Mouse (Mus musculus): ENCODE measurements at regions not wholly inside any gene's neighbourhood (a gene's known extent, or its start where the extent isn't known, plus 50 kb on each side); places are given as distances from the start of the nearest gene placed in this dataset.

GRCm38 (mm10) chr1:186295201-186295600 is 178.1 kb upstream of the Lyplal1 start:
- DNase-seq = no peak

DNA sequence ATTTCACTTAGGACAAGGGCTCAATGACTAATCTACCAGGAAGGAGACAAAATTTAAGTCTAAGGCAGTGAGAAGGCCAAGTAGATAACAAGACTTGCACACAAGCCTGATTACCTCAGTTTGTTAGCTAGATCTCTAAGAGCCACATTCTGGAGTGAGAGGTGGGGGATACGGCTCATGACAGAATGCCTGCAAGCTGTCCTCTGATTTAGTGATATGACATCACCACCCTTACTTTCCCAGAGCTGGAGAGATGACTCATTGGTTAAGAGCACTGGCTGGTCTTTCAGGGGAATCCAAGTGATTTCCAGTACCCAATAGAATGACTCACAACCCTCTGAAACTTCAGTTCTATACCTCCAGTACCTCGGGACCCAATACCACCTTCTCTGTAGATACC is 177.5 kb upstream of the Lyplal1 start:
- DNase-seq = peak; percentile 36

DNA sequence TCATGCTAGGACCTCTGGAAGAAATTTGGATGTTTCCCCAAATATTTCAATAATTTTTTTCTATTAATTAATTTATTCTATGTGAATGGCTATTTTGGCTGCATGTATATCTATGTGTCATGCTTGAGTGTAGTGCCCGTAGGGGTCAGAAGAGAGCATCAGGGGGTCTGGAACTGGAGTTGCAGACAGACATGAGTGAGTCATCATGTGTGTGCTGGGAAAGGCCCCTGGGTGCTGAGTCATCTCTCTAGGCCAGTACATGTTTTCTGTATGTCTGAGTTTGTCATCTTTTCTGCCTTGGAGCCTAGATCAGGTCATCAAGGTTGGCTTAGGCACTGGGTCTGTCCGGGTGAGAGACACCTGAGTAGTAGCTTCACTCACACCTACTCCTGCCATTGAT is 172.0 kb upstream of the Lyplal1 start:
- DNase-seq = no peak

DNA sequence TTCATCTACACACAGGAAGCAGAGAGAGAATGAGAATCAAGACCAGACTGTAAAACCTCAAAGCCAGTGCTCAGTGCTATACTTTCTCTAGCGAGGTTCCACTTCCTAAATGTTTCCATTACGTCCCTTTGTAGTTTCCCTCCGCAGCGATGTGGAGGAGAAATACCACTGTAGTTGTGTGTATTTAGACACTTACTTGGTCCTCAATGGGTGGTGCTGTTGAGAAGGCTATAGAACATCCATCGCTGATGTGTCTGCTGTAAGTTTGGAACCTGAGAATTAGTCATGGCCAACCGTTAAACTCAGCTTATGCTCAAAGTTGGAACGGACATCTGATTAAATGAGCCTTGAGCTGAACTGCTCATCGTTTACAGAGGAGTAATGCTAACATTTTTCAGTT is 170.7 kb upstream of the Lyplal1 start:
- no peak for DNase-seq

GRCm38 (mm10) chr1:186286401-186286800 is 169.3 kb upstream of the Lyplal1 start:
- DNase-seq = no peak

DNA sequence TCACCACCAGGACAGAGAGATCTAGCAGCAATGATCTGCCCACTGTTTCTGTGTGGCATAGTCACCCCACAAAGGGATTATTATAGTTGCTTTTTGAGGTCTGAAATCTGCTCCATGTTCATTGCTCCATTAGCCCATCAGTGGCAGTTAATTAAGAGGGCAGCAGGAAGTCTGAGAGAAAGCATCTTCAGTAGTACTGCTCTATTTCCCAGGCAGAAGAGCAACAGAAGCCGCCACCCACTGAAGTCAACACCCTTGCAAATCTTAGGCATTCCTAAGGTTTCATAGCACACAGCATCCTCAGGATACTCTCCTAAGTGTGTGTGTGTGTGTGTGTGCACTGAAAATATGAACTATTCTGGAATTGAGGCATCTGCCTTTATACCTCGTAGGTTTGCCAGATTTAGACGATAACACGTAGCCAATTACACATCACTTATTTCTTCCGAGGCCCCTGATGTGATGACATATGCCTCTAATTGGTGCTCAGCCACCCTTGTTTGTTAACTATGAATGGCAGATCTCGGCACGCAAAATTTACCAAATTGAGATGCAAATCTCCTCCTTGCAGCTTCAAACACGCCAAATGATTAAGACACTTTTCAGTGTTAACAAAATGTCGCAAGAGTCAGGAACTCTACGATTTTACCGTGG is 161.0 kb upstream of the Lyplal1 start:
- DNase-seq = no peak

GRCm38 (mm10) chr1:186271436-186271835 is 154.3 kb upstream of the Lyplal1 start:
- no peak for DNase-seq

DNA sequence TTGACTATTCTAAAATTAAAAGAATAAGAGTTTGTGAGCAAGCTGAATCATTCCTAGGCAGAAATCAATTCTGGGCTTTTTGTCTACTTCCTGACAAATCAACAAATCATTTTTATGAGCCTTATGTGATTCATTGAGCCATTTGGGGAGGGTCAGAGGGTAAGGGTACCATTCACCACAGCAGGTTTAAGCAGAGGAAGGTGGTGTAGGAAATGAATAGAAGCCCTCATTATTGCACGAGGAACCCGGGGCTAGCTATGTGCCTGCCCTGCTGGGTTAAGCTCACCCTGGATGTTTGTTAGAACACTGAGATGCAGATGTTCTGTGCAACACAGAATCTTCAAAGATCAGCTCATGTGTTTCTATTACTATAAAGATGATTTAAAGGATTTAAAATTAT is 150.2 kb upstream of the Lyplal1 start:
- no peak for DNase-seq

GRCm38 (mm10) chr1:186264639-186265038 is 147.5 kb upstream of the Lyplal1 start:
- DNase-seq = no peak

DNA sequence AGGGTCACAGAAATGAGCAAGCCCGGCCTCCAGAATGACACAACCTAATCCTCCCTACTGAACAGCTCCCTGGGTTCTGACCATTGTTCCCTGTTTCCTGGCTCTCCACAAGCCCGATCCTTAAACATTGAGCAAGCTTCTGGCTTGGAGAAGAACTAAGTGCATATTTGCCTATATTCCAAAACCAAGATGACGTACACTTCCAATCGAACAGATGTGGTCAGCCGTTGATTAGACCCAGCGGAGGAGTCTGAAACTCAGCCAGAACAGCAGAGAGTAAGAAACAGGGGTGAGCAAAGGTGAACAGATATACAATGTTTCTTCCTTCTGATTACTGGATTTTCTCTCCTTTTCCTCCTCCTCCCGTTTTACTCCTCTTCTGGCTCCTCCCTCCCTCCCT is 146.8 kb upstream of the Lyplal1 start:
- DNase-seq = no peak

GRCm38 (mm10) chr1:186263196-186263595 is 146.1 kb upstream of the Lyplal1 start:
- no peak for DNase-seq

- no peak for DNase-seq
Observed at GRCm38 (mm10) chr1:186262040-186262439, 144.9 kb upstream of the Lyplal1 start.

- peak; percentile 74 for DNase-seq
Observed at GRCm38 (mm10) chr1:186261326-186261833, 144.3 kb upstream of the Lyplal1 start.

- no peak for DNase-seq
Observed at GRCm38 (mm10) chr1:186257611-186258010, 140.5 kb upstream of the Lyplal1 start.

- DNase-seq = no peak
Observed at GRCm38 (mm10) chr1:186255476-186256080, 138.5 kb upstream of the Lyplal1 start.

- DNase-seq = no peak
Observed at GRCm38 (mm10) chr1:186254500-186254899, 137.4 kb upstream of the Lyplal1 start.

GRCm38 (mm10) chr1:186252551-186252950 is 135.4 kb upstream of the Lyplal1 start:
- DNase-seq = no peak

DNA sequence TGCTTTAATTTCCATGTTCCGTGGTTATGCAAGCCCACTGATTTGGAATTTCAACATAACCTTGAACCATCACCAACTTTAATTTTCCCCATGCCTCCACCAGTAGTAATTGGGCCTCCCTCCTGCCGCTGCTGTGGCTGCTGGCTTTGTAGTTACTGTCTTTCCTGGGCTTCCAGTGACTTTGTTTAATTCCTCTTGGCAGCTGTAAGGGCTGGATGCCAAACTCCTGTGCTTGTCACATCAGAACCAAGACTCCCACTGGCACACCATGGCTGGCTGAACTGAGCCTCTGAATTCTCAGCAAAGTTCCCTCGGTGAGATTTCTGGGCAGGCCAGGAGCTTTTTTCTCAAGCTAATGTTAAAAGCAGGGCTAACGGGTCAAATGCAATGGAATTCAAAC is 133.2 kb upstream of the Lyplal1 start:
- DNase-seq = peak; percentile 22

GRCm38 (mm10) chr1:186249214-186249613 is 132.1 kb upstream of the Lyplal1 start:
- no peak for DNase-seq

DNA sequence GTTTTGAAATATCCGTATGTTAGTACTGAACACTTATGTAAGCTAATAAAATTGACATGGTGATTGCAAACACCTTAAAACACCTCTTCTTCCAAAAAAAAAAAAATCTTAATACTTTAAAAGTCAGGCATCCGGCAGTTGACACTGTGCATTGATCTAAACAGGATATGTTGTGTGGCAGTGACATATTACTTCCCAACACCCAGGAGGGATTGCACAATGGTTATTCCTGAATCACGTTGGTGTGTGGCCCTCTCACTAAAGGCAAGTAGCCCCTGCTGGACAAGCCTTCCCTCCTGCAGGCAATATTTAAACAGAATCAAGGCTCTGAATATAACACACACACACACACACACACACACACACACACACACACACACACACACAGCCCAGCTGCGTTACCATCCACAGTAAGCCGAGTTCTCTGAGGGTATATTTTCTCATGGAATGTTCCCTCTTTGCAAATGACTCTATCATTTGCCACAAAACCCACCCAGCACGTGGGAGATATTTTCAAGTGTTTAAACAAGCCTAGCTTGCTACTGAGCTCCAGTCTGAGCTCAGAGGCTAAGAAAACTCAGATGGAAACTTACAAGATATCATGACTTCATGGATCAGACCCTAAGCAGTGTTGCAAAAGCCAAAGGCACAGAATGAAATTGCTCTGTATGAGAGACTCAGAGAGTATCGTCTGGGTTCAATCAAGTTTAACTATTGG is 128.8 kb upstream of the Lyplal1 start:
- DNase-seq = no peak

DNA sequence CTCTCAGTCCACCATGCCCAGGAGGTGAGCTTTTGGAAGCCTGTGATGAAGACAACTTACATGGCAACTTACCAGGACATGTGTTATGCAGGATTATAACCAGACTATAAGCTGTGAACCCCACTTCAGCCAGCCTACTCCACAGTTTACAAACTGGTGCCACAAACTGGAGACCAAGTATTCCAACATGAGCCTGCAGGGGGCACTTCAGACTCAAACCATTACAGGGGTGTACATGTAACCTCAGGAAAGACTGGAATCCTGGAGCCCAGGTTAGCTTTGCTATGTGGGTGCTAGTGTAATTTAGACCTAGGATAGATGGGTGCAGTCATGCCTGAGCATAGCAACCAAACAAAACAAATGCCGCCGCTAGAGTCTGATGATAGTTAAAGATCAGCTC is 124.0 kb upstream of the Lyplal1 start:
- peak; percentile 16 for DNase-seq

DNA sequence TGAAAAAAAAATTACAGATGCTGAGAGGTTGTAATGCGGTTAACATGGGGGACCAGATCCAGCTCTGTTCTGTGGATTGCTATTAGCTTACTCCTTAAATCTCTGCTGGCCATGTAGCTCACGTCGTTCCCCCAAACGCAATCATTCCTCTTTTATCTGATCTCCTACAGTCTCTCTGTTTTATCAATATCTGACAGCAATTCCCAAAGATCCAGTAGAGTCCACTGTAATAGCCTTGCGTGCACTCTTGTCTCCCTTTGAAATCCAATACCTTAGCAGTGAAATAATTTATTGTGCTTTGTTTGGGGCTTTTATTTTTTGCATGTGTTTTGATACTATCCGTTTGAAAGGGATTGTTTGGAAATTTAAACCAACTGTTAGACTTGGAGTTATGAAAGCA is 120.4 kb upstream of the Lyplal1 start:
- no peak for DNase-seq

GRCm38 (mm10) chr1:186236267-186237020 is 119.3 kb upstream of the Lyplal1 start:
- DNase-seq = no peak

All from adrenal gland, adult 2 months (tissue).